Mouse (Mus musculus) B cell, adult 2 months (primary cell): ENCODE data around the gene Inpp4b.
A peak's percentile ranks its signal among the peaks of the same experiment; 100 is the strongest.

Experiments
- DNase-seq, 2 experiments: peaks; one replicate each; pipeline ENCODE4 v3.0.0; 2022

Inpp4b gene

DNA sequence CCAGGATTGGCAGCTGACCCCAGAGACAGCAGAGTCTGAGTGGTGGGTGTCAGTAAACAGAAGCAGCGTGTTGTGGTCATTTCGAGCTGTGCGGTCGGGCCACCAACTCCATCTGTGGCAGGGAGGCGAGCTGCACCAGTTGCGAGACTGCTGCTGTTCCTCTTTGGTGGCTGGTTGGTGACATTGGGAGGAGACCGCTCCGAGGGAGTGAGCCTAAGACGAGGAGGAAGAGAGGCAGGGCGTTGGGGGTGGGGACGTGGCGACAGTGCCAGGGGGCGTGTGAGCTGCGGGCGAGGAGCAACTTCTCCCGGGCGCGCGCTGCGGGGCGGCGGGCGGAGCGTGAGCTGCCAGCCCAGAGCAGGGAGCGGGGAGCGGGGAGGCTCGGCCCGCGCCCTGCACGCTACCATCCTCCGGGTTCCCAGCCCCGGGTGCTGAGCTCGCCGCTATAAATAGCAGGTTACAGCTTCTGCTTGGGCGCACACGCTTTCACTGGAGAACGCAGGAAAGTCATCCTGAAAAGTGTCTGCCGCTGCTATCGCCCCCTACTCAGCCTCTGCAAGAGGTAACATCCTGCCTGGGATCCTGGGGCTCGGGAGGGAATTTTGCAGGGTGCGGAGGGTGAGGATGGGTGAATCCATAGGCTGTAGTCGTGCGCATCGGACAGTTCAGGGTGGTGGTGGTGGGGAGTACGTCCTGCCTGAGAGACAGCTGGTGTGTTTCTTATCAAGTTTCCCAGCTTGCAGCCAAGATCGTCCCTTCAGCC, at the start of gene Inpp4b:
Gene Inpp4b (plus strand): TSS at position 321 of the 763 bp plus-strand sequence.
- DNase-seq = peak; percentile 80 to 81

GRCm38 (mm10) chr8:81335250-81335649, 7.1 kb upstream of the Inpp4b start:
- peak in 1 of 2 experiments; percentile 14 for DNase-seq

GRCm38 (mm10) chr8:81341191-81341590, 1.2 kb upstream of the Inpp4b start:
- no peak for DNase-seq

DNA sequence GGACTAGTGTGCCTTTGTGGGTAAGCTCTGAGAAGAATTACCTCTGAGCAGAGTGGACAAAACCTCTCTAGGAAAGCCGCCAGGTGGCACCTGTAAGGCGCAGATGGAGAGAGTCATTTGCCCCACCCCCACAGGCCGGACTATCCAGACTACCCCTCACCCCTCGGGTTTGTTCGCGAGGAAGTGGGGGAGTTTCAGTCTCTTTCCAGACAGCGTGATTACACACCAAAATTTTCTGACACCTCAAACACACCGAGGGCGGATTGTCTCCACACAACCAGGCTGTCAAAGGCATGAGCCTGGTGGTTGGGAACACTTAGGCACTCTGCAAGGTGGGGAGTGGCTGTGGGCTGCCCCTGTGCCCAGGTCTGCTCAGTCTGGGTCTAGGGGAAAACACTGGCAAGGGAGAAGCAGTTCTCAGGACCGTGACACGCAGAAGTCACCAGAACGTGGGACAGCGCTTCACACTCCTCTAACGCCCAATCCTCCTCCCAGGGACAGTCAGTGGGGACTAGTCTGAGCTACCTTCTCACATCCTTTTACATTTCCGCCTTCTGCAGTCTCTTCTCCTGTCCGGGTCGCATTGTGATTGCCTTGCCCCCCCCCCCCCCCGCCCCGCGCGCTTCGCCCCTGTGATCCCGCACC, 643 bp upstream of the Inpp4b start:
- peak; percentile 89 to 90 for DNase-seq

DNA sequence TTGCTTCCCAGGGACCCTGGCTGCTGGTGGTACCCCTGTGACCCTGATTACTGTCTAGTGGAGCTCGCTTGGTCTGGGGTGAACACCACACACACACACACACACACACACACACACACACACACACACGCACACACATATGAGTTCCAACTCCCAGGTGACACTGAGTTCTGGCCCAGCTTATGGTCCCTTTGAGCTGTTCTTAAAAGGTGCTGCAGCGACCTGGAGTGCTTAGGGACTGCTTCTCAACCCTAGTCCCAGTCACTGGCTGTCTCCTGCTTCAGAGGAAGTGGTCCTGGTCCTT, 595 bp downstream of the Inpp4b start:
- peak in 1 of 2 experiments; percentile 48 for DNase-seq

- DNase-seq = no peak
These were observed 2.9 kb downstream of the Inpp4b start for GRCm38 (mm10) chr8:81345170-81345697.

DNA sequence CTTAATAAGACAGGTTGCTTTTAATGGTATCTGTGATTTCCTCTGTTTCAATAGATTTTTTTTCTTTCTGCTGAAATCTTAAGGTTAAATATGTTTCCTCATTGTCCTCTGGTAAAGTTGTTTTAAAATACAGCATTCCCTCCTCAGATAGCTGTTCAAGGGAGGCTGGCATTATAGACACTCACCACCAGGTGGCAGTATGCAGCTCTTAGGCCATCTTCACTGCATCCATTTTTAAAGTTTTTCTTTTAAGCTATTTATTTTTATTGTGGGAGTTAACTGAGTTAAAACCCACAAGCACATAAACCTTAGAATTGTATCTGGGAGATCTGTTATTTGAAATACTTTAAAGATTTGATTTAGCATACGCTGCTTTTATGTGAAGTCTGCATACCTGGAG, 7.1 kb downstream of the Inpp4b start:
- DNase-seq = peak; percentile 69 to 72

DNA sequence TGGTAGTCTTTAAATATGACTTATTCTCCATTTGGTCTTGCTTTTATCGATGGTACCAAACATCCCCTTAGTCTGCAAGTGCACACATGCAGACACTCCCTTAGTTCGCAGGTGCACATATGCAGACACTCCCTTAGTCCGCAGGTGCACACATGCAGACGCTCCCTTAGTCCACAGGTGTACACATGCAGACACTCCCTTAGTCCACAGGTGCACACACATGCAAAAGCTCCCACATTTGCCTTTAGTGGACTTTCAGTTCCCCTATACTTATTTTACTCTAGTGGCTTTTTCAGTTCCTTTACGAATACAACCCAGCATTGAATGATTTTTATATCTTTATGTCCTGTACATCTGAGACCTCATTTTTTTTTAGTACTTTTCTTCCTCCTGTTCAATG, 11.1 kb downstream of the Inpp4b start:
- peak; percentile 64 to 72 for DNase-seq

DNA sequence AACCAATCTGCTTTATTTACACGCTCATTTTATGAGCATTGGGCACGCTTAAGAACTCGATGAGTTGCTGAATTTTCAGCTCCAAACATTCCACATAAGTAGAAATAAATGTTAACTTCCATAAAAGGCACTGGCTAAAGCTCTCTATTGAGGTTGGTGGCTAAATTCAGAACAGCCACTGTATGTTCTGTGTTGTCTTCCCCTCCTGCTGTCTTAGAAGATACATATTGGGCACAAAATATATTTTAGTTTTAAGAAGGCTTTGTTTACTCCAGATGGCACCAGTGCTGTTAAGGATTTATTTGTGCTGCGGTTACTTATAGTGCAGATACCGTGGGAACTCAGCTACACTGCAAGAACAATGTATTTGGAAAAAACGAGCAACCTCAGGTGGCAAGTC, 15.8 kb downstream of the Inpp4b start:
- no peak for DNase-seq

DNA sequence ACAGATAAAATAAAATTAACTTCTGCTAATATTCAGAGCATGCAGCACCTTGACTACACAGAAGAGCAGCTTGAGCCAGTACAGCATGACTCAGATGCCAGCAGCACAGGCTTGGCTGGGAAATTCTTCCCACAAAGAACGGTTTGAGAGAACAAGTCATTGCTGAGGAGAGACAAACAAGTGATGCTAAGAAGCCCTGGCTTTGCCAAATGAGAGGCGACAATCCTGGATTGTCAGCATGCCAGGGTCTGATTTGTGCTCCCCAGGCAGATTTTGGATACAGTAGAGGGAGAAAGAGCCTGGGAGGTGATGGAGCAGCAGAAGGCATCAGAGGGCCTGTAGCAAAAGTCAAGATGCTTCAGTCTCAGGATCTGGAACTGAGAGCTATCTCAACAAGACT, 18.2 kb downstream of the Inpp4b start:
- DNase-seq = no peak

- DNase-seq = no peak
These were observed 18.8 kb downstream of the Inpp4b start for GRCm38 (mm10) chr8:81361162-81361561.

DNA sequence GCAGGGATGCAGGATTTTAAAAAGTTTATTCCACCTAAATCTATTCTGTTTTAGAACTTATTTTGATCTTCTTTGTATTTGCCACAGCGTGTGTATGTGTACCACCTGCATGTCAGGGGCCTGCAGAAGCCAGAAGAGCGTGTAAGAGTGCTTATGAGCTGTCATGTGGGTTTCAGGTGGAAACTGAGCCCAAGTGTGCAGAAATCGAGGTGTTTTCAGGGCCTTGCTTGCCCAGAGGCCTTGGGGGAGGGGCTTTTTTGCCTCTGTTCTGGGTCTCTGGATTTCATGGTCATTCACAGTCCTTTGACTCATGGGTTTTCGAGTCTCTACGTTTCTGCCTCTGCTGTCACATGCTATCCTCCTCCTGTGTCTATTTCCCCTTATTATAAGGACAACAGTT, 28.3 kb downstream of the Inpp4b start:
- DNase-seq = no peak

DNA sequence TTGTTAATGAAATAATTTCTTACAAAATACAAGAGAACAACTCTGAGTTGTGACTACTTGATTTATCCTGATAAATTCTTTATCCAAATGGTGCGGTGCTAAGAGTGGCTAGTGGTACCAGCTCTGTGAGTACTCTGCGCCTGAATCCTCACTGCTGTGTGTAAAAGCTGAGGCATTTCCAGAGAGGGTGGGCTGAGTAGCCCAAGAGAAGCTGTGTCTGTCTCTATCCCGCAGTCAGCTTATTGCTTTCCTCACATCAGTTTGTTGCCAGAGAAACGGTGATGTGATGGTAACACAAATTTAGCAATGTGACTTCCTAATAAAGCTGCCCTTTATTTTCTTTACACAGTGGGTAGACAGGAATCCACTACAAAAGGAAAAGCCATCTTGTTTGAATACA, 29.5 kb downstream of the Inpp4b start:
- no peak for DNase-seq

GRCm38 (mm10) chr8:81374877-81375475, 32.6 kb downstream of the Inpp4b start:
- peak; percentile 56 to 58 for DNase-seq

DNA sequence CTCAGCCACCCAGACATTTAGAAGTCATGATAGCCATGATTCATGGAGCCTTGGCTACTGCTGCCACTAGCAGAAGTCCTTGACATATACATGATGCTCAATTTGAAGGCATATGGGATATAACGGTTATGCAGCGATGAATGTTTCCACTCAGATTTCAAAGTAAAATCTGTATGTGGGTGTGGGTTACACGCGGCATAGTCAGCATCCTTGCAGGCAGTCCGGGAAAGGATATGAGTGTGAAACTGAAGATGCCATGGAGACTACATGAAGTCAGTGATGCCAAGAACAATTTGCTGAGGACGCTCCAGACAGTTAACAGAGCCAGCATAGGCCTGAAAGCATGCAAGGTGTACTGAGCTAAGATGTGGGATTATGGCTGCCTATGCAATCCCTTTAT, 46.6 kb downstream of the Inpp4b start:
- DNase-seq = no peak

DNA sequence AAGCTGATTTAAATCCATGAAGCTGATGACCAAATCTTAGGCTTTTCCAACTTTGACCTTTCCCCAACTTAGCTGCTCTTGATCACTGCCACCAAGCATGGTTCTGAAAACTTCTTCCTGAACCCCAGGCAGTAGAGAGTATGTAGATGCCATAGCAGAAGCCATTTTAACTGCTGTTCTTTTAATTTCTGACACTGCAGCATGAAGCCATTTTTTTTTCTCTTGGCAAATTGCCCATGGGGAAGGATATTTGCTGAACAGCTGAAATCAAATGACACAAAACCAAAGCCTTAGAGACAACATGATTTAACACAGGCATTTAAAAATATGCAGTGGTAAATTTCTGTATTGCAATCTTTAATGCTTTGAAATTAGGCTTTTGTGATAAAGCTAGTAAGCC, 56.7 kb downstream of the Inpp4b start:
- DNase-seq = no peak

DNA sequence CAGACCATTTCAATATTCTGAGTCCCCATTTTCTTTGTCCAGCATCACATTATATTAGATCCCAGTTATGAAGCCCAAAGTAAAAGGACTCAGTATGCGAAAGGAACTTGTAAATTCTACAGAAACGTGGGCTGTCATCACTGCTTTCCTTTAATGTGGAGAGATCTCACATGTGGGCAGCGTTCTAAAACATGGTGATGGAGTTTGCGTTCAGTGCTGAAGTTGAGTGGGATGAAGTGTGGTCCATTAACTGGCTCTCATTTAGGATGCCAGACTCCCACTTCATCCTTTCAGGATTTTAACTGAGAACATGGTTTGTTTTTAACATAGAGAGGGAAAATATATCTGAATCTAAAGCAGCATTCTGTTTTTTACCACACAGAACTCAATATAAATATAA, 57.1 kb downstream of the Inpp4b start:
- DNase-seq = no peak

GRCm38 (mm10) chr8:81412707-81413106, 70.4 kb downstream of the Inpp4b start:
- DNase-seq = no peak

GRCm38 (mm10) chr8:81443957-81444356, 101.6 kb downstream of the Inpp4b start:
- no peak for DNase-seq

- DNase-seq = peak; percentile 48 to 50
These were observed 107.4 kb downstream of the Inpp4b start for GRCm38 (mm10) chr8:81449798-81450197.

DNA sequence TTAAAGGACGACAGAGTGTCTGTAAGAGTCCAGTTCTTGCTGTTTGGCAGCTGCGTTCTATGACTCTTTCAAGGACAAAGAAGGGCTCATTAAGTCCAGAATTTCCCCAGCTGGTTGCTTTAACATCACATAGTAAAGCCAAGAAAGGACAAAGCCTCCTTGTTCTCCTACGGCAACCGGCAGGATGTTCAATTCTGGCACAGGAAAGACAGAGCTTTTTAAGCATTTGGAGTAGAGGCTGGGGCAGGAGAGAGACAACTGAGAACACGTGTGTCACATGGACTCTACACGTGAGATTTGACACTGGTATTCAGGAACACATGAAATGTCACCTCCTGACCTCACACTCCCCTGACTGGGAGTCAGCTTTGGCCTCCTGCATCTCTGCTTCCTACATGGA, 109.7 kb downstream of the Inpp4b start:
- DNase-seq = no peak

DNA sequence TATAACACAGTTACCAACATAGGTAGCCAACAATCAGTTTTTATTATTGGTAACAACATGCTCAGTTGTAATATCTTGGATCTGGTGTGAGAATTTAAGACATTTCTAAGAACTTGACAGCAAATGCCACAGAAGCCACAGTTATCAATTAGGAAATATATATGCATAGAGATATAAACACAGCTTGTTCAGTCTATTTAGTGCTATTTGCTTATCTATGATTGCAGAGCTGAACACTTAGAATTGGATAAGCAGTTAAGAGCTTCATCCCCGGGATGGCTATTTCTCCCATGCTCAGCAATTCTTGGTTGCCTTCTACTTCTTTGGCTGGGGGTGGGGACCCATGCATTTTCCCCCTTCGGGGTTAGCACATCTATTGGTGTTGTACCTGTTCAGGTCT, 112.5 kb downstream of the Inpp4b start:
- no peak for DNase-seq

GRCm38 (mm10) chr8:81463762-81464161, 121.4 kb downstream of the Inpp4b start:
- DNase-seq = peak in 1 of 2 experiments; percentile 2

DNA sequence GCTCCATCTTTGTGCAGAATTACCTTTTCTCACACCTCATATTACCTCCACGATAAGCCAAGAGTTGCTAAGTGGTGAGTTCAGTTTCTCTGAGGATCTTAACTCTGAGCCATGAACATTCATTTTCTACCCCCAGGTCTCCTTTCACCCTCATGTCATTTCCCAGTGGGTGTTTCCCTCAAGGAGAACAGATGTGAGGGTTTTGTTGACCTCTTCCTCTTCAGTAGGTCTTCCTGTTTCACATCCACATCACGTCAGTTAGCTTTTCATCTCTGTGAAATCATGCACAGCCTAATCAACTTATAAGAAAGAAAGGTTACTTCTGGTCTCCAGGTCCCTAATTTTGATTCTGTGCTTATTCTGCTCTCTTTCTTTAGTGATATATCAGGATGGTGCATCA, 124.4 kb downstream of the Inpp4b start:
- peak; percentile 47 to 58 for DNase-seq
